Mouse (Mus musculus) heart, adult 2 months (tissue): ENCODE results near the gene Lcn6. TPM values are rescaled to one million over a fixed set of nuclear protein-coding genes. Genes with fewer than 3 reads are reported as not detected.

Source experiments
- DNase-seq, 2 experiments: peaks; one replicate each; pipeline ENCODE4 v3.0.0; 2021
- H3K27ac ChIP-seq: fragments of 200-600 bp; 2 replicates; pipeline ENCODE4 v1.8.1; 2022
- H3K27me3 ChIP-seq: fragments of 200-500 bp; 2 replicates; pipeline ENCODE4 v1.6.1; 2012; ENCODE audit warnings: mild to moderate bottlenecking, low read length, inconsistent platforms, mixed read lengths; ENCODE audit not compliant: control insufficient read depth, insufficient read depth
- H3K36me3 ChIP-seq: fragments of 200-500 bp; 2 replicates; pipeline ENCODE4 v1.6.1; 2012; ENCODE audit warnings: low read length, inconsistent platforms; ENCODE audit not compliant: control insufficient read depth, insufficient read depth
- H3K4me1 ChIP-seq: fragments of 200-500 bp; 2 replicates; pipeline ENCODE4 v1.6.1; 2011; ENCODE audit warnings: low read length; ENCODE audit not compliant: control insufficient read depth, insufficient read depth
- H3K4me3 ChIP-seq: fragments of 200-600 bp; 2 replicates; pipeline ENCODE4 v1.8.1; 2022
- H3K79me2 ChIP-seq: fragments of 200-500 bp; replicated peaks from 2 replicates; pipeline ENCODE4 v1.6.1; 2012; ENCODE audit warnings: mild to moderate bottlenecking, inconsistent platforms, low read length, moderate library complexity, mixed read lengths; ENCODE audit not compliant: control insufficient read depth, insufficient read depth
- H3K9ac ChIP-seq: fragments of 200-500 bp; 2 replicates; pipeline ENCODE4 v1.6.1; 2012; ENCODE audit warnings: low read depth, mild to moderate bottlenecking, control low read depth, inconsistent platforms, low read length, mixed read lengths
- CTCF ChIP-seq: fragments of 200-600 bp; IDR thresholded peaks from 2 replicates; pipeline ENCODE4 v1.8.1; 2022; ENCODE audit warnings: antibody characterized with exemption, mild to moderate bottlenecking, moderate library complexity
- EP300 ChIP-seq: fragments of 200-500 bp; IDR thresholded peaks from 2 replicates; pipeline ENCODE4 v1.6.1; 2011; ENCODE audit warnings: low read depth, low read length, control low read depth; ENCODE audit not compliant: insufficient read depth
- POLR2A ChIP-seq: fragments of 200-500 bp; IDR thresholded peaks from 2 replicates; pipeline ENCODE4 v1.6.1; 2011; ENCODE audit warnings: mild to moderate bottlenecking, low read depth, low read length, control low read depth; ENCODE audit not compliant: insufficient read depth
- WGBS: fragments of 180-500 bp; shearing (Covaris S2); methylation state at CpG from one replicate; pipeline ENCODE4 v1.1.7; 2018; 5-methylcytosine and 5-hydroxymethylcytosine counted together
- intact Hi-C: fragments of 180-260 bp; cut with DNase I; formaldehyde crosslinking; loops from one replicate; pipeline ENCODE4 v1.15.1; 2025
- polyA plus RNA-seq: library from polyadenylated mRNA; depleted of rRNA; stranded (reverse); fragments of >200 nt; gene quantifications from 2 replicates; pipeline ENCODE4 v1.2.3, GENCODE M21; 2012
- total RNA-seq, 2 experiments: library from RNA; stranded (reverse); gene quantifications; 2 replicates each; pipeline ENCODE4 v1.2.3; 2021

The Lcn6 gene
- total and polyA plus RNA-seq, 3 experiments = not detected

GRCm38 (mm10) chr2:25652902-25653301, 23.7 kb upstream of the Lcn6 start, which contains the start of gene Lcn8:
Gene Lcn8, plus strand, starts transcription at chr2:25653120.
- WGBS = 79% methylated on average over 2 of the region's 2 CpGs
- DNase-seq = no peak

GRCm38 (mm10) chr2:25654502-25654901, 22.1 kb upstream of the Lcn6 start:
- 53% methylated on average over 1 of the region's 1 CpGs for WGBS
- no peak for DNase-seq
- H3K79me2 ChIP-seq = no peaks in the 10 kb centered on the region
- H3K27ac ChIP-seq = no peak overlapping the region
- no peaks in the 10 kb centered on the region for H3K36me3 ChIP-seq
- no peak overlapping the region for H3K9ac ChIP-seq
- no peaks in the 10 kb centered on the region for H3K27me3 ChIP-seq
- intact Hi-C loops = no loop called here
- no peak for TF ChIP-seq CTCF
- TF ChIP-seq POLR2A = no peak
- no peak for TF ChIP-seq EP300
- peaks cover 3% of the 10 kb centered on the region; the same call in 1 of the 2 replicates for H3K4me1 ChIP-seq
- no peak overlapping the region for H3K4me3 ChIP-seq

More at GRCm38 (mm10) chr2:25652902-25653301, 23.7 kb upstream of the Lcn6 start, which contains the start of gene Lcn8:
- intact Hi-C loops = no loop called here
- Histone ChIP-seq H3K36me3 (no peaks in the 10 kb centered on the region), H3K9ac (no peak within 1 kb of the TSS), H3K27me3 (no peaks in the 10 kb centered on the region), H3K4me1 (peaks cover 3% of the 10 kb centered on the region; the same call in 1 of the 2 replicates), H3K4me3 (no peak within 1 kb of the TSS), H3K27ac (no peak within 1 kb of the TSS), H3K79me2 (no peaks in the 10 kb centered on the region)
- TF ChIP-seq CTCF (no peak), POLR2A (no peak), EP300 (no peak)

- Histone ChIP-seq H3K36me3 (no peaks in the 10 kb centered on the region), H3K27ac (peak overlapping the region; percentile 17; the same call in 1 of the 2 replicates), H3K4me3 (no peak overlapping the region), H3K4me1 (peaks cover 6% of the 10 kb centered on the region; the same call in 1 of the 2 replicates), H3K27me3 (no peaks in the 10 kb centered on the region), H3K79me2 (no peaks in the 10 kb centered on the region), H3K9ac (no peak overlapping the region)
- TF ChIP-seq CTCF = no peak
- 47% methylated on average over 4 of the region's 4 CpGs for WGBS
- peak; percentile 40 to 67 for DNase-seq
- intact Hi-C loops = no loop called here
These were observed 19.9 kb upstream of the Lcn6 start for GRCm38 (mm10) chr2:25656691-25657090.

GRCm38 (mm10) chr2:25657246-25657645, 19.3 kb upstream of the Lcn6 start:
- no peaks in the 10 kb centered on the region for H3K27me3 ChIP-seq
- H3K4me1 ChIP-seq = peaks cover 6% of the 10 kb centered on the region; the same call in 1 of the 2 replicates
- H3K79me2 ChIP-seq = no peaks in the 10 kb centered on the region
- DNase-seq = no peak
- H3K4me3 ChIP-seq = no peak overlapping the region
- H3K9ac ChIP-seq = no peak overlapping the region
- H3K36me3 ChIP-seq = no peaks in the 10 kb centered on the region
- TF ChIP-seq POLR2A = no peak
- no peak for TF ChIP-seq EP300
- no peak for TF ChIP-seq CTCF
- peak overlapping the region; percentile 17; the same call in 1 of the 2 replicates for H3K27ac ChIP-seq
- 54% methylated on average over 4 of the region's 4 CpGs for WGBS
- intact Hi-C loops = no loop called here

- DNase-seq = no peak
- Histone ChIP-seq H3K36me3 (no peaks in the 10 kb centered on the region), H3K79me2 (no peaks in the 10 kb centered on the region), H3K4me3 (no peak within 1 kb of the TSS), H3K27me3 (no peaks in the 10 kb centered on the region), H3K4me1 (peaks cover 6% of the 10 kb centered on the region; the same call in 1 of the 2 replicates), H3K27ac (peak within 1 kb of the TSS; percentile 17; the same call in 1 of the 2 replicates), H3K9ac (no peak within 1 kb of the TSS)
- intact Hi-C loops = no loop called here
- TF ChIP-seq POLR2A (no peak), EP300 (no peak)
These were observed 18.9 kb upstream of the Lcn6 start, which contains the start of gene Lcn5 for GRCm38 (mm10) chr2:25657652-25658051. Gene Lcn5, plus strand, starts transcription at chr2:25657952.

- H3K4me1 ChIP-seq = peaks cover 6% of the 10 kb centered on the region; the same call in 1 of the 2 replicates
- H3K27me3 ChIP-seq = no peaks in the 10 kb centered on the region
- 53% methylated on average over 8 of the region's 8 CpGs for WGBS
- TF ChIP-seq CTCF (no peak), EP300 (peak; percentile 58)
- H3K4me3 ChIP-seq = no peak overlapping the region
- intact Hi-C loops = no loop called here
- H3K79me2 ChIP-seq = no peaks in the 10 kb centered on the region
- H3K9ac ChIP-seq = no peak overlapping the region
- H3K36me3 ChIP-seq = no peaks in the 10 kb centered on the region
- H3K27ac ChIP-seq = peak overlapping the region; percentile 12; the same call in 1 of the 2 replicates
- DNase-seq = peak in 1 of 2 experiments; percentile 45
These were observed 16.3 kb upstream of the Lcn6 start for GRCm38 (mm10) chr2:25660279-25660678.
